Mouse (Mus musculus): Measurements from ENCODE around the gene Wdr82.

GRCm38 (mm10) chr9:106149399-106149754, 21.4 kb upstream of the Wdr82 start:
- TF ChIP-seq GATA1 (IDR thresholded peaks at IDR 0.05; ENCODE audit: borderline replicate concordance, low read length), result no peak
- no peak for TF ChIP-seq FLI1 (IDR thresholded peaks at IDR 0.05; ENCODE audit: low read length)
